Mouse (Mus musculus) kidney, postnatal 0 days (tissue): ENCODE measurements at regions not wholly inside any gene's neighbourhood (a gene's known extent, or its start where the extent isn't known, plus 50 kb on each side); places are given as distances from the start of the nearest gene placed in this dataset.
A peak's percentile ranks its signal among the peaks of the same experiment; 100 is the strongest.
"Not testable (repeated sequence)": the region's sequence is repeated elsewhere in the genome, so short reads cannot be mapped to it uniquely, and the experiment has no call there.

Experiments
- ATAC-seq: fragments of 200-750 bp; cut with Nextera tagmentation; replicated peaks from 2 replicates; pipeline ENCODE4 v1.8.0; 2017; ENCODE audit warnings: low read depth, moderate number of reproducible peaks, moderate TSS enrichment, moderate library complexity; ENCODE audit not compliant: low FRiP score
- DNase-seq: peaks from one replicate; pipeline ENCODE4 v3.0.0-alpha.2; 2016; ENCODE audit warnings: low spot score
- H3K27ac ChIP-seq: fragments of 300-500 bp; sonication (generic); 2 replicates; pipeline ENCODE4 v1.5.1; 2014; ENCODE audit warnings: mild to moderate bottlenecking
- H3K27me3 ChIP-seq: fragments of 300-500 bp; sonication (generic); 2 replicates; pipeline ENCODE4 v1.6.1; 2014; ENCODE audit warnings: low read length, mixed read lengths; ENCODE audit not compliant: insufficient read depth
- H3K36me3 ChIP-seq: fragments of 300-500 bp; sonication (generic); 2 replicates; pipeline ENCODE4 v1.6.1; 2014; ENCODE audit warnings: low read length, mixed read lengths; ENCODE audit not compliant: insufficient read depth
- H3K4me1 ChIP-seq: fragments of 300-500 bp; sonication (generic); replicated peaks from 2 replicates; pipeline ENCODE4 v1.6.1; 2014; ENCODE audit warnings: antibody characterized with exemption, low read length, mixed read lengths; ENCODE audit not compliant: insufficient read depth
- H3K4me2 ChIP-seq: fragments of 300-500 bp; sonication (generic); 2 replicates; pipeline ENCODE4 v1.6.1; 2014; ENCODE audit warnings: mild to moderate bottlenecking, low read length, moderate library complexity, mixed read lengths
- H3K4me3 ChIP-seq: fragments of 300-500 bp; sonication (generic); replicated peaks from 2 replicates; pipeline ENCODE4 v1.5.1; 2014; ENCODE audit warnings: low read depth, low read length
- H3K9ac ChIP-seq: fragments of 300-500 bp; sonication (generic); 2 replicates; pipeline ENCODE4 v1.6.1; 2014; ENCODE audit warnings: low read depth, low read length
- H3K9me3 ChIP-seq: fragments of 300-500 bp; sonication (generic); replicated peaks from 2 replicates; pipeline ENCODE4 v1.6.1; 2016; ENCODE audit warnings: low read length, inconsistent platforms, mixed read lengths
- CTCF ChIP-seq: IDR thresholded peaks from 2 replicates; pipeline ENCODE4 v1.5.1; 2016; ENCODE audit warnings: antibody characterized with exemption, low read depth, mild to moderate bottlenecking, moderate library complexity
- WGBS: fragments of 180-500 bp; shearing (Covaris S2); extraction: QIAGEN DNeasy Blood & Tissue Kit; methylation state at CpG from one replicate; pipeline ENCODE4 v1.1.7; 2014; 5-methylcytosine and 5-hydroxymethylcytosine counted together

GRCm38 (mm10) chrX:19903962-19904930, 155.1 kb upstream of the Chst7 start:
- 62% methylated on average over 6 of the region's 6 CpGs for WGBS
- no peaks in the 10 kb centered on the region for H3K9me3 ChIP-seq
- no peak overlapping the region for H3K4me3 ChIP-seq
- no peak overlapping the region for H3K4me2 ChIP-seq
- no peaks in the 10 kb centered on the region for H3K36me3 ChIP-seq
- no peak overlapping the region for H3K27ac ChIP-seq
- H3K9ac ChIP-seq, result no peak overlapping the region
- H3K4me1 ChIP-seq, result no peaks in the 10 kb centered on the region
- DNase-seq (peak; percentile 52), ATAC-seq (peak; percentile 86)
- H3K27me3 ChIP-seq, result no peaks in the 10 kb centered on the region
- TF ChIP-seq CTCF, result no peak

- DNase-seq (no peak), ATAC-seq (no peak)
- H3K4me3 ChIP-seq, result no peak overlapping the region
- H3K9ac ChIP-seq, result no peak overlapping the region
- H3K9me3 ChIP-seq, result no peaks in the 10 kb centered on the region
- H3K36me3 ChIP-seq, result no peaks in the 10 kb centered on the region
- no peak overlapping the region for H3K27ac ChIP-seq
- TF ChIP-seq CTCF, result no peak
- no peaks in the 10 kb centered on the region for H3K4me1 ChIP-seq
- H3K4me2 ChIP-seq, result no peak overlapping the region
- no peaks in the 10 kb centered on the region for H3K27me3 ChIP-seq
Observed at GRCm38 (mm10) chrX:19906646-19907371, 152.6 kb upstream of the Chst7 start.

- WGBS, result 95% methylated on average over 1 of the region's 1 CpGs
- Histone ChIP-seq H3K4me2 (no peak overlapping the region), H3K27ac (no peak overlapping the region), H3K9ac (no peak overlapping the region), H3K4me1 (no peaks in the 10 kb centered on the region), H3K9me3 (no peaks in the 10 kb centered on the region), H3K4me3 (no peak overlapping the region), H3K36me3 (no peaks in the 10 kb centered on the region), H3K27me3 (no peaks in the 10 kb centered on the region)
- no peak for TF ChIP-seq CTCF
- ATAC-seq (no peak), DNase-seq (peak; percentile 27)
Observed at GRCm38 (mm10) chrX:19917001-19917400, 142.4 kb upstream of the Chst7 start.

- ATAC-seq, H3K4me3 ChIP-seq, H3K9me3 ChIP-seq, H3K4me1 ChIP-seq, DNase-seq, H3K27me3 ChIP-seq, H3K36me3 ChIP-seq, H3K9ac ChIP-seq, H3K27ac ChIP-seq, H3K4me2 ChIP-seq: not testable (repeated sequence)
- 76% methylated on average over 3 of the region's 3 CpGs for WGBS
Observed at GRCm38 (mm10) chrX:19929376-19929775, 130.0 kb upstream of the Chst7 start.

GRCm38 (mm10) chrX:19929866-19930265, 129.5 kb upstream of the Chst7 start:
- H3K9me3 ChIP-seq, result no peaks in the 10 kb centered on the region
- H3K9ac ChIP-seq, result no peak overlapping the region
- H3K4me2 ChIP-seq, result no peak overlapping the region
- no peaks in the 10 kb centered on the region for H3K27me3 ChIP-seq
- no peak for DNase-seq
- no peak for TF ChIP-seq CTCF
- no peaks in the 10 kb centered on the region for H3K4me1 ChIP-seq
- WGBS, result 71% methylated on average over 3 of the region's 3 CpGs
- no peak overlapping the region for H3K27ac ChIP-seq
- ATAC-seq, result no peak
- no peaks in the 10 kb centered on the region for H3K36me3 ChIP-seq
- no peak overlapping the region for H3K4me3 ChIP-seq

- Histone ChIP-seq H3K4me2 (no peak overlapping the region), H3K4me3 (no peak overlapping the region), H3K27ac (no peak overlapping the region), H3K9ac (no peak overlapping the region), H3K36me3 (no peaks in the 10 kb centered on the region), H3K27me3 (no peaks in the 10 kb centered on the region), H3K9me3 (no peaks in the 10 kb centered on the region), H3K4me1 (no peaks in the 10 kb centered on the region)
- DNase-seq (no peak), ATAC-seq (no peak)
- no peak for TF ChIP-seq CTCF
- 83% methylated on average over 2 of the region's 2 CpGs for WGBS
Observed at GRCm38 (mm10) chrX:19943305-19943704, 116.1 kb upstream of the Chst7 start.
